Mouse (Mus musculus): ENCODE data around the gene Polr1d. TPM values are rescaled to one million over a fixed set of nuclear protein-coding genes. Genes with fewer than 3 reads are reported as not detected.

The Polr1d gene
- total and polyA plus RNA-seq, 2 experiments = 18.2 to 48.5 TPM

DNA sequence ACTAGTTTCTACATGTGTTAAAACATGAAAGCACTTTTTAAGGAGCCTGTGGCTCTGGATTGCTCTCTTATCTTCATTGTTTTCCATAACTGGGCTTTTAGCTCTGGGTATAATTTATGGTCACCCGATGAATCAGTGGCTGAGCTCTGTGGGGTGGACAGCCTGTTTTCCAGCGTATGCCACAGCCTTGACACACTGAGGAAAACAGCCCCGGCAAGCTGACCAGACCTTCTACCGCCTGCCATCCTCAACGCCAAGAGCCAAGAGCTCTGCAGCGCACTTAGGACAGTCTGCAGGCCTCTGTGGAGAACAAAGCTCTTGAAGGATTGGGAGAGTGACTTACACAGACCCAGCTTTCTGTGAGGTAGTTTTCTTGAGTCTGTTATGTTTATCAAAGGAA, 17.4 kb downstream of the Polr1d start:
- H3K27me3 ChIP-seq (ENCODE audit: control insufficient read depth, insufficient read depth, low read length) = no peaks in the 10 kb centered on the region
- WGBS = 94% methylated on average over 6 of the region's 6 CpGs
- no peak for TF ChIP-seq POLR2A (IDR thresholded peaks at IDR 0.05; ENCODE audit: extremely low read depth, insufficient read depth, low read length)
- no peak for TF ChIP-seq CTCF (IDR thresholded peaks at IDR 0.05; ENCODE audit: low read depth, low read length)
- DNase-seq (ENCODE audit: extremely low read depth, low read depth, low spot score) = no peak
- H3K36me3 ChIP-seq (ENCODE audit: control insufficient read depth, insufficient read depth, low read length) = no peaks in the 10 kb centered on the region
- H3K4me1 ChIP-seq (ENCODE audit: control insufficient read depth, insufficient read depth, low read length) = no peaks in the 10 kb centered on the region
- H3K79me2 ChIP-seq (ENCODE audit: control insufficient read depth, insufficient read depth, low read length) = peaks cover 4% of the 10 kb centered on the region; the same call in 1 of the 2 replicates
- no peak overlapping the region for H3K4me3 ChIP-seq (ENCODE audit: insufficient read depth, low read depth, low read length)
- no peak overlapping the region for H3K27ac ChIP-seq (replicated peaks; ENCODE audit: insufficient read depth, low read depth, low read length)
- H3K9ac ChIP-seq (ENCODE audit: low read depth, low read length) = no peak overlapping the region

DNA sequence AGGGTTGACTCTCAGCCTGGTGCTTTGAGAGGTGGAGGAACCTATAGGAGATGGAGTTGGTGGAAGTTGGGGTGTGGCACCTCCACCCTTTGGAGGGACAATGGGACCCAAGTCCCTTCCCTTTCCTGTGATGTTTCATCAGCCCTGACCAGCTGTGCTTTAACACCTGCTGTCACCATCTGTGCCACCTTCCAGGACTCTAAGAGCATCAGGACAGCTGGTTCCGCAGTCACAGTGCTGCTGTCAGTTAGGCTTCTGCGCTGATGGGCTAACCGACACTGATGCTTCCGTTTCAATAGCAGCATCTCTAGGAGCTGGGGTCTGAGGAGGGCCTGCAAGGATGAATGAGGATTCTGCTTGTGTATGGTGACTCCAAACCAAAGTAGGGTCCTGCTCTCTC, 19.7 kb downstream of the Polr1d start:
- WGBS = 96% methylated on average over 4 of the region's 4 CpGs
- TF ChIP-seq CTCF (IDR thresholded peaks at IDR 0.05; ENCODE audit: low read depth, low read length) (no peak), POLR2A (IDR thresholded peaks at IDR 0.05; ENCODE audit: extremely low read depth, insufficient read depth, low read length) (no peak)
- Histone ChIP-seq H3K27me3 (ENCODE audit: control insufficient read depth, insufficient read depth, low read length) (no peaks in the 10 kb centered on the region), H3K27ac (replicated peaks; ENCODE audit: insufficient read depth, low read depth, low read length) (no peak overlapping the region), H3K9ac (ENCODE audit: low read depth, low read length) (no peak overlapping the region), H3K36me3 (ENCODE audit: control insufficient read depth, insufficient read depth, low read length) (0 out of 2 replicates have a peak, but pooled peaks cover 2% of the 10 kb centered on the region), H3K4me3 (ENCODE audit: insufficient read depth, low read depth, low read length) (no peak overlapping the region), H3K79me2 (ENCODE audit: control insufficient read depth, insufficient read depth, low read length) (peaks cover 4% of the 10 kb centered on the region; the same call in 1 of the 2 replicates), H3K4me1 (ENCODE audit: control insufficient read depth, insufficient read depth, low read length) (no peaks in the 10 kb centered on the region)
- DNase-seq (ENCODE audit: extremely low read depth, low read depth, low spot score) = no peak

DNA sequence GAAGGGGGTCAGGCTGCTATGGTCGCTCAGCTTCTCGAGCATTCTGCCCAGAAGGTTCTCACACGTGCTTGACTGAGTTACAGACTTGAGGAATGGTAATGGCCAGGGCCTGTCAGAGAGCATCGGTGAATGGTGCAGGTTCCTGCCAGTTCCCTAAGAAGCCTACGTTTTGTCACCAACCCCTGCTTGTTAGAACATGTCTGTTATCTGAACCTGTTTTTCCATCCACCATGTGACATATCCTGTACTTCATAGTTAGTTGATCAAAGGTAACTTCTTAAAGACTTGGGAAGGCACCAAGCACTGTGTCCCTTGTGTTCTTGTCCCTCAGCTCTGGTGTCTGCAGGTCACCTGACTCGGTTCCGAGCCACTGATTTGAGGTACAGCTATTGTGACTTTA, 21.8 kb downstream of the Polr1d start:
- H3K36me3 ChIP-seq (ENCODE audit: control insufficient read depth, insufficient read depth, low read length) = peaks cover 4% of the 10 kb centered on the region; the same call in 1 of the 2 replicates
- no peak overlapping the region for H3K4me3 ChIP-seq (ENCODE audit: insufficient read depth, low read depth, low read length)
- no peaks in the 10 kb centered on the region for H3K27me3 ChIP-seq (ENCODE audit: control insufficient read depth, insufficient read depth, low read length)
- no peak overlapping the region for H3K27ac ChIP-seq (replicated peaks; ENCODE audit: insufficient read depth, low read depth, low read length)
- no peak overlapping the region for H3K9ac ChIP-seq (ENCODE audit: low read depth, low read length)
- WGBS = 94% methylated on average over 7 of the region's 7 CpGs
- TF ChIP-seq POLR2A (IDR thresholded peaks at IDR 0.05; ENCODE audit: extremely low read depth, insufficient read depth, low read length) (no peak), CTCF (IDR thresholded peaks at IDR 0.05; ENCODE audit: low read depth, low read length) (no peak)
- no peaks in the 10 kb centered on the region for H3K4me1 ChIP-seq (ENCODE audit: control insufficient read depth, insufficient read depth, low read length)
- no peak for DNase-seq (ENCODE audit: extremely low read depth, low read depth, low spot score)
- H3K79me2 ChIP-seq (ENCODE audit: control insufficient read depth, insufficient read depth, low read length) = peaks cover 7% of the 10 kb centered on the region; the same call in 1 of the 2 replicates

DNA sequence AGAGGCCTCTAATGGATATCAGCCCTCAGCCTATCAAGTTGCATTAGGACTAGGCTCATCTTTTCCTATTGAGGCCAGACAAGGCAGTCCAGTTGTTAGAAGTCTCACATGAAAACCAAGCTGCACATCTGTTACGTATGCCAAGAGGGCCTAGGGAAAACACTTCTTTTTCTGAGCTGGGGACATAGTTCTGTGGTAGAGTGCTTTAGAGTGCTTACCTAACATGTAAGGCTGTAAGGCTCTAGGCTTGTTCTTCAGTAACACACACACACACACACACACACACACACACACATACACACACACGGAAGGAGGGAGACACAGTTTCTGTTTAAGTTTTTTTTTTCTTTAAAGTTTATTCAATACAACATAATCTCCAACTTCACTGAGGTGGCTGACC, 23.3 kb downstream of the Polr1d start:
- peaks cover 6% of the 10 kb centered on the region; the same call in 1 of the 2 replicates for H3K36me3 ChIP-seq (ENCODE audit: control insufficient read depth, insufficient read depth, low read length)
- DNase-seq (ENCODE audit: extremely low read depth, low read depth, low spot score) = no peak
- 90% methylated on average over 2 of the region's 2 CpGs for WGBS

DNA sequence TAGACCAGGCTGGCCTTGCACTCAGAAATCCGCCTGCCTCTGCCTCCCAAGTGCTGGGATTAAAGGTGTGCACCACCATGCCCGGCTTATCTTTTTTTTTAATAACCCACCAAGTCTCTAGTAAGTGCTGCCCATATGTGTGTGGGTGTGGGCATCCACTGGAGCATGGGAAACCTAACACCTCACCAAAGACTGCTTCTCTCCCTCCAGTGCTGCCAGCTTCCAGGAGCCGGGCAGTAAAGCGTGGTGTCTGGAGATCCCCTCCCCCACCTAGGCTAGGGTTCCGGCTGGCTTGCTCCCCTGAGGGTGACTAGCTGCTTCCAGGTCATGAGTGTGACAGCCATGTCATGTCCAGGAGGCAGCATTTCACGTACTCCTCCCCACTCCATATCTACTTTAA, 25.4 kb downstream of the Polr1d start:
- no peak for DNase-seq (ENCODE audit: extremely low read depth, low read depth, low spot score)
- Histone ChIP-seq H3K4me3 (ENCODE audit: insufficient read depth, low read depth, low read length) (no peak overlapping the region), H3K36me3 (ENCODE audit: control insufficient read depth, insufficient read depth, low read length) (peaks cover 16% of the 10 kb centered on the region), H3K9ac (ENCODE audit: low read depth, low read length) (no peak overlapping the region), H3K27me3 (ENCODE audit: control insufficient read depth, insufficient read depth, low read length) (no peaks in the 10 kb centered on the region), H3K4me1 (ENCODE audit: control insufficient read depth, insufficient read depth, low read length) (no peaks in the 10 kb centered on the region), H3K79me2 (ENCODE audit: control insufficient read depth, insufficient read depth, low read length) (peaks cover 3% of the 10 kb centered on the region; the same call in 1 of the 2 replicates), H3K27ac (replicated peaks; ENCODE audit: insufficient read depth, low read depth, low read length) (no peak overlapping the region)
- TF ChIP-seq POLR2A (IDR thresholded peaks at IDR 0.05; ENCODE audit: extremely low read depth, insufficient read depth, low read length) (no peak), CTCF (IDR thresholded peaks at IDR 0.05; ENCODE audit: low read depth, low read length) (no peak)
- 95% methylated on average over 6 of the region's 6 CpGs for WGBS

More for the DNA sequence above, 23.3 kb downstream of the Polr1d start:
- no peak overlapping the region for H3K4me3 ChIP-seq (ENCODE audit: insufficient read depth, low read depth, low read length)
- TF ChIP-seq POLR2A (IDR thresholded peaks at IDR 0.05; ENCODE audit: extremely low read depth, insufficient read depth, low read length) (no peak), CTCF (IDR thresholded peaks at IDR 0.05; ENCODE audit: low read depth, low read length) (no peak)
- no peak overlapping the region for H3K27ac ChIP-seq (replicated peaks; ENCODE audit: insufficient read depth, low read depth, low read length)
- no peaks in the 10 kb centered on the region for H3K4me1 ChIP-seq (ENCODE audit: control insufficient read depth, insufficient read depth, low read length)
- H3K27me3 ChIP-seq (ENCODE audit: control insufficient read depth, insufficient read depth, low read length) = no peaks in the 10 kb centered on the region
- H3K79me2 ChIP-seq (ENCODE audit: control insufficient read depth, insufficient read depth, low read length) = peaks cover 7% of the 10 kb centered on the region; the same call in 1 of the 2 replicates
- H3K9ac ChIP-seq (ENCODE audit: low read depth, low read length) = no peak overlapping the region

DNA sequence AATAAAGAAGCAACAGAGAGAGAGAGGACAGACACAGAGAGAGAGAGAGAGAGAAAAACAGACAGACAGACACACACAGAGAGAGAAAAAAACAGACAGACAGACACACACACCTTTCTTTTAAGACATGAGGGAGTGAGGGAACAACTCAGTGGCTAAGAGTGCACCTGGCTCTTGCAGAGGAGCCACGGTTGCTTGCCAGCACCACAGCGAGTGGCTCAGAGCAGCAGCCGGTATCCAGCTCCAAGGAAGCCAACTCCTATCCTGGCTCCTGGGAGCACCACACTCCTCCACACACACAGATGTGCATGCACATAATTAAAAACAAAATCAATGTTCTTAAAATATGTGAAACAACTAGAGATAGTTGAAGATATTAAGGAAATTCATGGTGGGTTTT, 30.4 kb downstream of the Polr1d start:
- Histone ChIP-seq H3K4me3 (ENCODE audit: insufficient read depth, low read depth, low read length) (no peak overlapping the region), H3K4me1 (ENCODE audit: control insufficient read depth, insufficient read depth, low read length) (no peaks in the 10 kb centered on the region), H3K27me3 (ENCODE audit: control insufficient read depth, insufficient read depth, low read length) (no peaks in the 10 kb centered on the region), H3K9ac (ENCODE audit: low read depth, low read length) (no peak overlapping the region), H3K79me2 (ENCODE audit: control insufficient read depth, insufficient read depth, low read length) (0 out of 2 replicates have a peak, but pooled peaks cover 6% of the 10 kb centered on the region), H3K36me3 (ENCODE audit: control insufficient read depth, insufficient read depth, low read length) (peaks cover 27% of the 10 kb centered on the region), H3K27ac (replicated peaks; ENCODE audit: insufficient read depth, low read depth, low read length) (no peak overlapping the region)
- DNase-seq (ENCODE audit: extremely low read depth, low read depth, low spot score) = no peak
- no peak for TF ChIP-seq CTCF (IDR thresholded peaks at IDR 0.05; ENCODE audit: low read depth, low read length)
- WGBS = 92% methylated on average over 3 of the region's 3 CpGs
